Mouse (Mus musculus) liver, embryonic 12.5 days (tissue): Measurements from ENCODE around the gene Gnptg. TPM values are rescaled to one million over a fixed set of nuclear protein-coding genes. Genes with fewer than 3 reads are reported as not detected.
"Not testable (repeated sequence)": the region's sequence is repeated elsewhere in the genome, so short reads cannot be mapped to it uniquely, and the experiment has no call there.

Experiments
- ATAC-seq: fragments of 200-750 bp; cut with Nextera tagmentation; 2 replicates; pipeline ENCODE4 v1.8.0; 2017; ENCODE audit warnings: moderate number of reproducible peaks, mild to moderate bottlenecking, moderate library complexity
- H3K27ac ChIP-seq: fragments of 300-500 bp; sonication (generic); 2 replicates; pipeline ENCODE4 v1.5.1; 2016; ENCODE audit warnings: mild to moderate bottlenecking
- H3K27me3 ChIP-seq: fragments of 300-500 bp; sonication (generic); replicated peaks from 2 replicates; pipeline ENCODE4 v1.6.1; 2016; ENCODE audit warnings: mild to moderate bottlenecking, moderate library complexity
- H3K36me3 ChIP-seq: fragments of 300-500 bp; sonication (generic); 2 replicates; pipeline ENCODE4 v1.6.1; 2016; ENCODE audit warnings: mild to moderate bottlenecking, moderate library complexity
- H3K4me1 ChIP-seq: fragments of 300-500 bp; sonication (generic); 2 replicates; pipeline ENCODE4 v1.6.1; 2016
- H3K4me2 ChIP-seq: fragments of 300-500 bp; sonication (generic); 2 replicates; pipeline ENCODE4 v1.6.1; 2016; ENCODE audit warnings: mild to moderate bottlenecking, moderate library complexity
- H3K4me3 ChIP-seq: fragments of 300-500 bp; sonication (generic); 2 replicates; pipeline ENCODE4 v1.5.1; 2016; ENCODE audit warnings: mild to moderate bottlenecking, moderate library complexity
- H3K9ac ChIP-seq: fragments of 300-500 bp; sonication (generic); 2 replicates; pipeline ENCODE4 v1.6.1; 2016; ENCODE audit warnings: mild to moderate bottlenecking, moderate library complexity
- H3K9me3 ChIP-seq: fragments of 300-500 bp; sonication (generic); replicated peaks from 2 replicates; pipeline ENCODE4 v1.6.1; 2016; ENCODE audit warnings: mild to moderate bottlenecking, moderate library complexity
- WGBS: fragments of 180-500 bp; shearing (Covaris S2); methylation state at CpG from one replicate; pipeline ENCODE4 v1.1.7; 2016; ENCODE audit not compliant: insufficient replicate concordance; 5-methylcytosine and 5-hydroxymethylcytosine counted together
- polyA plus RNA-seq: library from polyadenylated mRNA; unstranded; fragments of >200 nt; fragmentation: Nextera tagmentation; extraction: Ambion mirVana; gene quantifications from 2 replicates; pipeline ENCODE4 v1.2.1, GENCODE M21; 2016

Gene Gnptg
- polyA plus RNA-seq, 1 experiment from 2014 or later, result 24.4 TPM

DNA sequence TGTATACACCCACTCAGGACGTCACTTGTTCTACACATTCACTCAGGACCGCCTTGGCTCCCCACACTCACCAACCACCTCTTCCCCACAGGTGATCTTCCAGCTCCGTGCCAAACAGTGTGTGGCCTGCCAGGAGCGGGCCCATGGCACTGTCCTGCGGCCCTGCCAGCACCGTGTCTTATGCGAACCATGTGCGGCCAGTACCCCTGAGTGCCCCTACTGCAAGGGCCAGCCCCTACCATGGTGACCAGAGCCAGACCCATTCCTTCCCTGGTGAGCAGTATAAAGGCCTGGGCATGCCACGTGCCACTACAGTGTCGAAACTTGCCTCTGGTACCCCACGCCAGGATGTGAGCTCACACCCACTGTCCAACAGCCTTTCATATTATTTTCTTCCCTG is 8.3 kb downstream of the Gnptg start:
- H3K27ac ChIP-seq, H3K4me2 ChIP-seq, H3K27me3 ChIP-seq, ATAC-seq, H3K4me3 ChIP-seq, H3K9me3 ChIP-seq, H3K9ac ChIP-seq: not testable (repeated sequence)
- Histone ChIP-seq H3K36me3 (peaks cover 73% of the 10 kb centered on the region), H3K4me1 (peaks cover 22% of the 10 kb centered on the region)
- 90% methylated on average over 7 of the region's 11 CpGs for WGBS

DNA sequence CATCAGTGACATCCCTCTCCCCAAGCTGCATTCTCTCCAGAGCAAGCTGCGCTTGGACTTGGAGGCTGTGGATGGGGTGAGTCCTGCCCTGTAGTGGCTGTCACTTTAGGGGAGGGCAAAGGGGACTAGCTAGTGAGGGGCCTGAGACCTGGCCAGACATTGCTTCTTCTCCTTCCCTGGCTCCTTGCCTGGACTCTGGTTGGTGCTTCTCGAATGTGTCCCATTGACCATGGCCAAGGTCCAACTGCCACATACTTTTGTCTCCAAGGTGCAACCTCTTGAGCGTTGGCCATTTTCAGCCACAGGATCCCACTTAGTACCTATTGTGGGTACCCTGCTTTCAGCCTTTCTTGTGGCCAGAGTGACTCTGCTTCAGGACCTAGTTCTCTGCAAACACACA is 9.2 kb downstream of the Gnptg start:
- WGBS, result 95% methylated on average over 3 of the region's 3 CpGs
- Histone ChIP-seq H3K27me3 (no peaks in the 10 kb centered on the region), H3K9me3 (no peaks in the 10 kb centered on the region), H3K4me1 (peaks cover 31% of the 10 kb centered on the region), H3K4me3 (no peak overlapping the region), H3K36me3 (peaks cover 75% of the 10 kb centered on the region), H3K4me2 (no peak overlapping the region), H3K9ac (no peak overlapping the region), H3K27ac (no peak overlapping the region)
- ATAC-seq, result no peak

DNA sequence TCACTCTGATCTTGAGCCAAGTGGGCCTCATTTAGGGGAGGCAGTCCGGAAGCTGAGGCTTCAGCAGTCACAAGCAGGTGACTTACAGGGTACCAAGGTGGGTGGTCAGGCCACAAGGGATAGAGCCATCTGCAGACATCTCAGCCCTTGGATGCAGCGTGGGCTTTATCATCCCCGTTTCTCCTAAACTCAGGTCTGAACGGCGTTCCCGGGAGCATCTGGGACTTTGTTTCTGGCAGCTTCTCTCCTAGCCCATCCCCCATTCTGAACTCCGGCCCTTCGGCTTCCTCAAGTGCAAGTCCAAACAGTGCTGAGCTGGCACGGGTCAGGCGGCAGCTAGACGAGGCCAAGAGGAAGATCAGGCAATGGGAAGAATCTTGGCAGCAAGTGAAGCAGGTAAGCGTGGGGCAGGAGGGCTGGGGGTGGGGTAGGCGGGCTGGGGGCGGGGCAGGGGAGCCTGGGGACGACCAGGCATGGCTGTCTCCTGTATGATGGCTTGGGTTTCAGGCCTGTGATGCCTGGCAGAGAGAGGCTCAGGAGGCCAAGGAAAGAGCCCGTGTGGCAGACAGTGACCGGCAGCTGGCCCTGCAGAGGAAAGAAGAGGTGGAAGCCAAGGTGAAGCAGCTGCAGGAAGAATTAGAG is 9.8 kb downstream of the Gnptg start:
- Histone ChIP-seq H3K4me1 (peaks cover 37% of the 10 kb centered on the region), H3K36me3 (peaks cover 69% of the 10 kb centered on the region)
- ATAC-seq, H3K27me3 ChIP-seq, H3K4me3 ChIP-seq, H3K9ac ChIP-seq, H3K4me2 ChIP-seq, H3K27ac ChIP-seq, H3K9me3 ChIP-seq: not testable (repeated sequence)
- WGBS, result 75% methylated on average over 17 of the region's 17 CpGs

DNA sequence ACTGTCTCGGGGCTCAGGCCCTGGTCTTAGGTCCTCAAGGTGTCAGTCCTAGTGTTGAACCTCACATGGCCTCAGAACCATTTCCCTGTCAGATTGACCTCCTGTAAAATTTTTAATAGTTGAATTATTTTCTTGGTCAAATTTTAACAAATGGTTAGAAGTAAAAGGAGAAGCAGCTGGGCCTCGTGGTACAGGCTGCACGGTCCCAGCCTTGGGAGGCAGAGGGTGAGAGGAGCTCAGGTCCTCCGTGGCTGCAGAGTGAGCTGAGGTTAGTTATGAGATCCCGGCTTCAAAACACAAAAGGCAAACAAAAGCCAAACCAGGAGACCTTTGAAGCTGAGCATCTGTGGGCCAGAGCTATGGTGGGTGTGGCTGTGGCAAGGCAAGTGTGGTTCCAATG is 11.9 kb downstream of the Gnptg start:
- Histone ChIP-seq H3K9ac (no peak overlapping the region; the same call in 1 of the 2 replicates), H3K4me2 (peak overlapping the region; percentile 89), H3K4me1 (peaks cover 57% of the 10 kb centered on the region), H3K36me3 (peaks cover 60% of the 10 kb centered on the region), H3K27me3 (no peaks in the 10 kb centered on the region), H3K4me3 (no peak overlapping the region), H3K27ac (peak overlapping the region; percentile 99; the same call in 1 of the 2 replicates), H3K9me3 (no peaks in the 10 kb centered on the region)
- ATAC-seq, result no peak
- WGBS, result 91% methylated on average over 5 of the region's 5 CpGs

DNA sequence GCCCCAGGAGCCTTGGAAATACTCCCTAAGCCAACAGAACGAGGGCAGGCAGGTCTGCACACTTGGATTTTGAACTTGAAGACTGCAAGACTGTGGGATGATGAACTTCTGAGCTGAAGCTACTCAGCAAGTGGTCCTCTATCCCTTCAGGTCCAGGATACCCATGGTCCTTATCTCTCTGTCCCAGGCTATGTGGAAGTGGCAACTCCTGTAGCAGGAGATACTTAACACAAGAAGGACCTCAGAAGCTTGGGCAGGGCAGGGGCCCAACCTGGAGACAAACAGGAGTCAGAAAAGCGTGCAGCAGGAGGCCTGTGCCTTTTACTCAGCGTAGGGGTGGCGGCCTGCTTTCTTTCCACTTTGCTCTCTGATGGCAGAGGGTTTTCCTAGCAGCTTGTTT is 14.3 kb downstream of the Gnptg start:
- no peaks in the 10 kb centered on the region for H3K9me3 ChIP-seq
- peak; percentile 76 for ATAC-seq
- H3K4me2 ChIP-seq, result peak overlapping the region; percentile 89
- peak overlapping the region; percentile 99 for H3K27ac ChIP-seq
- 26% methylated on average over 4 of the region's 4 CpGs for WGBS
- peaks cover 69% of the 10 kb centered on the region for H3K4me1 ChIP-seq
- H3K36me3 ChIP-seq, result peaks cover 50% of the 10 kb centered on the region
- H3K9ac ChIP-seq, result peak overlapping the region; percentile 89
- H3K4me3 ChIP-seq, result peak overlapping the region; percentile 80
- no peaks in the 10 kb centered on the region for H3K27me3 ChIP-seq

DNA sequence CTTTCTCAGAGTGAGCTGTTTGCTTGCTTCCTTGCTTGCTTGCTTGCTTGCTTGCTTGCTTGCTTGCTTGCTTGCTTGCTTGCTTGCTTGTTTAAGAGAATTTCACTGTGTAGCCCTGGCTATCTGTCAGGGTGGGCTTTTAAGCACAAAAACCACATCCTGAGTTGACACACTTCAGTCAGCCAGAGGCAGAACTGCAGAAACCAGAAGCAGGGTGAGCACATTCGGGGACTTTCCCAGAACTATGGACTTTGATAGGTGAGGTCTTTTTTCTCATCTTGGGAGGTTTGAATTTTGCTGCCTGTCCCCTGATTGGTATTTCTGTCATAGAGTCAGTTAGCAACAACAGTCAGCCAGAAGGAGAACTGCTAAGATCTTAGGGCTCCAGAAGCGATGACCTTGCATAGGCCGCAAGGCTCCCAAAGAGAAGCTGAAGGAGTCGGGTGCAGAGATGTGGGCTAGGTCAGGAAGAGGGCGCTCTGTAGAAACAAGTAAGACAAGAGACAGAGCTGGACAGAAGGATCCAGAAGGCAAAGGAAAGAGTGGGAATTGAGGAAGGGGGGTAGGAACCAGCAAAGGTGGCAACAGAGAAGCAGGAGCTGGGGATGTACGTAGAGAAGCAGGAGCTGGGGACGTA is 15.2 kb downstream of the Gnptg start:
- H3K4me2 ChIP-seq, result peak overlapping the region; percentile 89
- H3K9ac ChIP-seq, result peak overlapping the region; percentile 89
- peaks cover 74% of the 10 kb centered on the region for H3K4me1 ChIP-seq
- no peaks in the 10 kb centered on the region for H3K9me3 ChIP-seq
- no peaks in the 10 kb centered on the region for H3K27me3 ChIP-seq
- peak overlapping the region; percentile 99 for H3K27ac ChIP-seq
- 56% methylated on average over 7 of the region's 7 CpGs for WGBS
- ATAC-seq, result no peak
- peak overlapping the region; percentile 80 for H3K4me3 ChIP-seq
- H3K36me3 ChIP-seq, result peaks cover 40% of the 10 kb centered on the region

DNA sequence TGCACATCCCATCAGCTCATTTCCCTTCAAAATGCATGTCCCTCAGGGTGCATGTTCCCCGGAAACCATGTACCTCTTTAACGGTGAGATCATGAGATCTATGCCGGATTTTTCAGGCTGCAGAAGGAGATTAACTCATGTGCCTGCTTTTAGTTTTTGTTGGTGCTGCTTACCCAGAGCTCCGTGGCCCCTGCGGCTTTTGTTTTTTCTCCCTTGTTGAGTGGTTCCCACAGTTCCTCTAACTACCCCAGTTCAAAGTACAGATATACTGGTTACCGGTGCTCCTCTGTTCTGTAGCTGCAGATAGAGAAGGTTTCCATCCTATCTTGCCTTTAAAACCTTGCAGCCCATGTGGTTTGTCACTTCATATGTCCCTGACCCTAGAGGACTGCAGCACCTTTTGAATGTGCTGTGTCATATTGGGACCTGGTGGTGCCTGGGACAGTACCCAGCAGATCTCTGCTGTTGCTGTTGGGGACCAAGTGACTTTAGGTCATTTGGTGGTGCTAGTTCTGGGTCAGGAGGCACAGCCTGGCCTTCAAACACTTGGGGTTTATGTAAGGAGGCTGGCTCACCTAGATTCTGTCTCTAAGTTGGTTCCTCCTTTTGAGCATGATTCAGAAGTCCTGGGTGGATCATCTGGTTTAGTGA is 16.8 kb downstream of the Gnptg start:
- Histone ChIP-seq H3K36me3 (peaks cover 36% of the 10 kb centered on the region), H3K4me1 (peaks cover 69% of the 10 kb centered on the region), H3K4me3 (peak overlapping the region; percentile 80), H3K4me2 (peak overlapping the region; percentile 89), H3K9ac (peak overlapping the region; percentile 89), H3K9me3 (no peaks in the 10 kb centered on the region), H3K27me3 (no peaks in the 10 kb centered on the region), H3K27ac (peak overlapping the region; percentile 99)
- ATAC-seq, result peak; percentile 64
- WGBS, result 8% methylated on average over 6 of the region's 6 CpGs

DNA sequence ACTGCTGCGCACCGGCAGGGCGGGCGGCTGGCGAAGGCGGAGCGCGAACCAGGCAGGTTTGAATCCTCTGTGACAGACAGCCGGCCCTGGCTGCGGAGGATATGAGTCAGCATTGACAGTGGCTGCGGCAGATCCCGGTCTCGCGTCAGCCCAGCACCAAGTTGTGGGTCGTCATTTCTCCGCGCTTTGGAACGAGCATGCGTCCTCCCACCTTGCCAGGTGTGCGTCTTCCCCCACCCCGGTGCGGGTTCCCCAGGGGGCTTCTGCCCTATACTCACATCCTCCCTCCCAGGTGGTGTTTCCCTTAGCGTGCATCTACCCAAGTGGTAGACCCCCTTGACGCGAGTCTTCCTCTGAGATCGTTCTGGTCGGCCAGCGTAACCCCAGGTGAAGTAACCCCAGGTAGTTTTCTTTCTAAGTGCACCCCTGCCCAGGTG is 17.4 kb downstream of the Gnptg start:
- peak overlapping the region; percentile 89 for H3K9ac ChIP-seq
- H3K4me3 ChIP-seq, result peak overlapping the region; percentile 80
- H3K27me3 ChIP-seq, H3K9me3 ChIP-seq: not testable (repeated sequence)
- peak overlapping the region; percentile 99 for H3K27ac ChIP-seq
- peak overlapping the region; percentile 89 for H3K4me2 ChIP-seq
- H3K4me1 ChIP-seq, result peaks cover 64% of the 10 kb centered on the region
- peaks cover 36% of the 10 kb centered on the region for H3K36me3 ChIP-seq
- WGBS, result 3% methylated on average over 16 of the region's 28 CpGs
- ATAC-seq, result peak; percentile 68

DNA sequence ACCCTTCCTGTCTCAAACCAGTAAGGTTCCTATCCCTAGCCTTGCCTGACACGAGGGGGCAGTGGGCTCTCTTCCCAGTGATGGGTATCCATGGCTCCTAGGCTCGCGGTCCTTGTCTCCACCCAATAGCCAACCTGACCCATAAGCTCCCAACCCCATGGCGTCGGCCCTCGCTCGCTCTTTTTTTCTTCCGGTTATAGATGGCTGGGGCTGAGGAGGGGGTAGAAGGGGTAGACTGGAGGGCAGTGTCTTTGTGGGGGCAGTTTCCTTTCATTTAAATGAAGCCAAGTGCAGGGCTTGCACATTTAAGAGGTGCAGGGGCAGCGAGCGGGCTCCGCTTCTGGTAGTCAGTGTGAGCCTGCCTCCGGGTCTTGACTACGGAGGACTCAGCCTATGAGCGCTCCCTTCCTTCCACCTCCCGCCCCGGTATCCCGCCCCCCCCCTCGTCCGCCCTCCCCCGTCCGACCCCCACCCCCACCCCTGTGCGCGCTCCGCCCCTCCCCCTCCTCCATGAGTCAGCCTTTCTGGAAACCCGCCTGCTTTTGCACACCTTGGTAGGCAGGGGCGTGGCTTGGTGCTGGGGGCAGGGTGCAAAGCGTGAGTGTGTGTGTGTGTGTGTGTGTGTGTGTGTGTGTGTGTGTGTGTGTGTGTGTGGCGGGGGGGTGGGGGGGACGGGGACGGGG is 18.0 kb downstream of the Gnptg start:
- peak; percentile 80 for ATAC-seq
- H3K4me1 ChIP-seq, result peaks cover 58% of the 10 kb centered on the region

DNA sequence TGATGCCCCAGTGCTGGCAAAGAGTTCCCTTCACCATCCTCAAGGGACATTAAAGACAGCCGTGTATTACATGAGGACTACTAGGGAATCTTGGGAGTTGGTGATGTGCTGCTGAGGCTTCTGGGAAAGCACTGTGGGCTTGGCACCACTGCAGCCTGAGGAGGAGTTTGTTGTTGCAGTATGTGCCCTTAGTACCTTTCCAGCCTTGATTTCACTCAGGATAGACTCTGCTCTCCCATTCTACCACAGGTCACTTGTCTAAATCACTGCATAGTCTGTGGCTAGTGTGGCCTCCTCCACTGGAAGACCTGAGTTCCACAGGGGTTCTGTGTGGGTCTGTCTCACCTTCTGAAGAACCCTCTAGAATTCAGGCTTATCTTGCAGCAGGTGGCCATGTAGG is 19.2 kb downstream of the Gnptg start:
- H3K4me3 ChIP-seq, result no peak overlapping the region; the same call in 1 of the 2 replicates
- ATAC-seq, result no peak
- peak overlapping the region; percentile 89; the same call in 1 of the 2 replicates for H3K9ac ChIP-seq
- no peaks in the 10 kb centered on the region for H3K27me3 ChIP-seq
- WGBS, result 79% methylated on average over 1 of the region's 1 CpGs
- H3K36me3 ChIP-seq, result peaks cover 33% of the 10 kb centered on the region
- H3K27ac ChIP-seq, result peak overlapping the region; percentile 99
- H3K9me3 ChIP-seq, result no peaks in the 10 kb centered on the region
- H3K4me2 ChIP-seq, result peak overlapping the region; percentile 89; the same call in 1 of the 2 replicates
- H3K4me1 ChIP-seq, result peaks cover 46% of the 10 kb centered on the region

More for the DNA sequence above, 18.0 kb downstream of the Gnptg start:
- Histone ChIP-seq H3K36me3 (peaks cover 35% of the 10 kb centered on the region), H3K27ac (peak overlapping the region; percentile 99), H3K9me3 (no peaks in the 10 kb centered on the region), H3K9ac (peak overlapping the region; percentile 89), H3K4me3 (peak overlapping the region; percentile 80), H3K4me2 (peak overlapping the region; percentile 89), H3K27me3 (no peaks in the 10 kb centered on the region)
- WGBS, result under 1% methylated on average over 17 of the region's 30 CpGs

DNA sequence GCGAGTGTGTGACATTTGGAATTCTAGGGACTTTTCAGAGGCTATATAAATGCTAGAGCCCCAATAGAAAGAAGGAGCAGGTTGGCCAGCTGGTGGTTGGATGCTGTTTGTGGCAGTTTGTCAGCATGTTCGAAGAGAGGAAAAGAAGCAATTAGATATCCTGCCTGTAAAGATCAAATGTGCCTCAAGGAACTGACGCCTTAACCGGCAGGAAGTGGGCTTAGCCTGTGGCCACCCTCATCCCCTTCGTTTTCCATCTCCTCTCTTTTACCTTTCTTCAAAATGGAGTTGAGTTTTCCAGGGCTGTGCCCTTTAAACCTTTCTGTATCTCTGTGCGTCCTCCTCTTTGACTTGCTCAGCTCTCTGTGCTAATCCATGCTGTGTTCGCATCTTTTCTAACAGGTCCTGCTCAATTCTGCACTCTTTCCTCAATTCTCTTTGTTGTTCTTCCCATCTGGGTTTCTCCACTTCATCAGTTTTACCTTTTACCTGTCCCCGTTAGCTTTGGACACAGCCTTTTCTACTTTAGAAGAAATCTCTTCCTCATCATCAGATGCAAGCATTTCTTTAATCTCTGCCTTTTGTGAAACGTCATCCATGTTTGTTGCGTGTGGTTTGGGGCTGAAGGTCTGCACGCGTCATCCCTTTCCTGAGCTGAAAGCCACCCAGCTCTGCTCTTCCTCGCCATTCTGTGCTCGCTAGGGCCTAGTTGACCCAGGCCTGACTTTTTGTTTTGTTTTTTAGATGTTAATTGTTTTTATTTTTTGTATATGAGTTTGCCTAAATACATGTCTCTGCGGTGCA is 20.2 kb downstream of the Gnptg start:
- ATAC-seq, result no peak
- Histone ChIP-seq H3K36me3 (peaks cover 43% of the 10 kb centered on the region), H3K4me1 (peaks cover 36% of the 10 kb centered on the region), H3K4me2 (no peak overlapping the region), H3K9ac (no peak overlapping the region), H3K4me3 (no peak overlapping the region), H3K27ac (no peak overlapping the region; the same call in 1 of the 2 replicates), H3K27me3 (no peaks in the 10 kb centered on the region), H3K9me3 (no peaks in the 10 kb centered on the region)
- WGBS, result 77% methylated on average over 15 of the region's 15 CpGs
